Mouse (Mus musculus) limb, embryonic 13.5 days (tissue): ENCODE data around the gene Cenpa. TPM values are rescaled to one million over a fixed set of nuclear protein-coding genes. Genes with fewer than 3 reads are reported as not detected.

Source experiments
- ATAC-seq: fragments of 200-750 bp; cut with Nextera tagmentation; 2 replicates; pipeline ENCODE4 v1.8.0; 2017; ENCODE audit warnings: low read depth, moderate number of reproducible peaks, moderate TSS enrichment; ENCODE audit not compliant: low FRiP score
- H3K27ac ChIP-seq: fragments of 300-500 bp; sonication (generic); 2 replicates; pipeline ENCODE4 v1.5.1; 2015; ENCODE audit warnings: inconsistent platforms, mild to moderate bottlenecking, moderate library complexity
- H3K27me3 ChIP-seq: fragments of 300-500 bp; sonication (generic); 2 replicates; pipeline ENCODE4 v1.6.1; 2015; ENCODE audit warnings: mild to moderate bottlenecking, inconsistent platforms
- H3K36me3 ChIP-seq: fragments of 300-500 bp; sonication (generic); 2 replicates; pipeline ENCODE4 v1.6.1; 2015; ENCODE audit warnings: inconsistent platforms, mild to moderate bottlenecking, moderate library complexity
- H3K4me1 ChIP-seq: fragments of 300-500 bp; sonication (generic); 2 replicates; pipeline ENCODE4 v1.6.1; 2015; ENCODE audit warnings: inconsistent platforms
- H3K4me2 ChIP-seq: fragments of 300-500 bp; sonication (generic); replicated peaks from 2 replicates; pipeline ENCODE4 v1.6.1; 2015; ENCODE audit warnings: inconsistent platforms, mild to moderate bottlenecking, moderate library complexity
- H3K4me3 ChIP-seq: fragments of 300-500 bp; sonication (generic); 2 replicates; pipeline ENCODE4 v1.5.1; 2015; ENCODE audit warnings: moderate library complexity, mild to moderate bottlenecking, inconsistent platforms
- H3K9ac ChIP-seq: fragments of 300-500 bp; sonication (generic); 2 replicates; pipeline ENCODE4 v1.6.1; 2015; ENCODE audit warnings: mild to moderate bottlenecking, inconsistent platforms
- H3K9me3 ChIP-seq: fragments of 300-500 bp; sonication (generic); 2 replicates; pipeline ENCODE4 v1.6.1; 2016; ENCODE audit warnings: inconsistent platforms
- WGBS: fragments of 180-500 bp; shearing (Covaris S2); methylation state at CpG from one replicate; pipeline ENCODE4 v1.1.7; 2015; 5-methylcytosine and 5-hydroxymethylcytosine counted together
- polyA plus RNA-seq: library from polyadenylated mRNA; unstranded; fragments of >200 nt; fragmentation: Nextera tagmentation; extraction: Ambion mirVana; gene quantifications from 2 replicates; pipeline ENCODE4 v1.2.1, GENCODE M21; 2015

The Cenpa gene
- polyA plus RNA-seq, 1 experiment from 2014 or later, result 315 TPM

GRCm38 (mm10) chr5:30649558-30649957 is 17.0 kb upstream of the Cenpa start:
- Histone ChIP-seq H3K4me1 (peaks cover 18% of the 10 kb centered on the region), H3K4me2 (no peak overlapping the region), H3K27ac (no peak overlapping the region), H3K9me3 (no peaks in the 10 kb centered on the region), H3K27me3 (no peaks in the 10 kb centered on the region), H3K9ac (no peak overlapping the region), H3K4me3 (no peak overlapping the region), H3K36me3 (peaks cover 17% of the 10 kb centered on the region)
- no peak for ATAC-seq
- WGBS, result 61% methylated on average over 4 of the region's 4 CpGs

- Histone ChIP-seq H3K36me3 (peaks cover 29% of the 10 kb centered on the region), H3K27me3 (no peaks in the 10 kb centered on the region), H3K9ac (no peak overlapping the region), H3K4me2 (no peak overlapping the region), H3K9me3 (no peaks in the 10 kb centered on the region), H3K27ac (no peak overlapping the region), H3K4me3 (no peak overlapping the region), H3K4me1 (peaks cover 18% of the 10 kb centered on the region)
- no peak for ATAC-seq
- WGBS, result 88% methylated on average over 3 of the region's 3 CpGs
These were observed 15.8 kb upstream of the Cenpa start for GRCm38 (mm10) chr5:30650756-30651155.

GRCm38 (mm10) chr5:30651554-30651953 is 15.0 kb upstream of the Cenpa start:
- no peak overlapping the region for H3K9ac ChIP-seq
- ATAC-seq, result no peak
- H3K27ac ChIP-seq, result no peak overlapping the region
- H3K9me3 ChIP-seq, result no peaks in the 10 kb centered on the region
- peaks cover 18% of the 10 kb centered on the region for H3K4me1 ChIP-seq
- peaks cover 37% of the 10 kb centered on the region for H3K36me3 ChIP-seq
- no peak overlapping the region for H3K4me3 ChIP-seq
- 91% methylated on average over 3 of the region's 3 CpGs for WGBS
- no peaks in the 10 kb centered on the region for H3K27me3 ChIP-seq
- no peak overlapping the region for H3K4me2 ChIP-seq

GRCm38 (mm10) chr5:30653246-30653645 is 13.3 kb upstream of the Cenpa start:
- peaks cover 12% of the 10 kb centered on the region for H3K4me1 ChIP-seq
- no peak overlapping the region for H3K4me3 ChIP-seq
- H3K9me3 ChIP-seq, result no peaks in the 10 kb centered on the region
- H3K36me3 ChIP-seq, result peaks cover 54% of the 10 kb centered on the region
- 83% methylated on average over 6 of the region's 6 CpGs for WGBS
- H3K27me3 ChIP-seq, result no peaks in the 10 kb centered on the region
- no peak overlapping the region for H3K27ac ChIP-seq
- no peak overlapping the region for H3K9ac ChIP-seq
- no peak overlapping the region for H3K4me2 ChIP-seq
- ATAC-seq, result no peak

- Histone ChIP-seq H3K4me1 (no peaks in the 10 kb centered on the region), H3K27me3 (no peaks in the 10 kb centered on the region), H3K9me3 (no peaks in the 10 kb centered on the region), H3K36me3 (peaks cover 57% of the 10 kb centered on the region), H3K4me2 (no peak overlapping the region), H3K27ac (no peak overlapping the region), H3K4me3 (no peak overlapping the region), H3K9ac (no peak overlapping the region)
- 83% methylated on average over 8 of the region's 8 CpGs for WGBS
- no peak for ATAC-seq
These were observed 11.5 kb upstream of the Cenpa start for GRCm38 (mm10) chr5:30655042-30655441.

GRCm38 (mm10) chr5:30655526-30656195 is 10.9 kb upstream of the Cenpa start:
- no peak overlapping the region for H3K4me3 ChIP-seq
- ATAC-seq, result no peak
- peaks cover 57% of the 10 kb centered on the region for H3K36me3 ChIP-seq
- 0 out of 2 replicates have a peak, but pooled peaks cover 3% of the 10 kb centered on the region for H3K9me3 ChIP-seq
- no peaks in the 10 kb centered on the region for H3K4me1 ChIP-seq
- H3K9ac ChIP-seq, result no peak overlapping the region
- WGBS, result 92% methylated on average over 6 of the region's 6 CpGs
- H3K27ac ChIP-seq, result no peak overlapping the region
- H3K4me2 ChIP-seq, result no peak overlapping the region
- no peaks in the 10 kb centered on the region for H3K27me3 ChIP-seq

- no peak for ATAC-seq
- Histone ChIP-seq H3K27me3 (no peaks in the 10 kb centered on the region), H3K9me3 (0 out of 2 replicates have a peak, but pooled peaks cover 7% of the 10 kb centered on the region), H3K9ac (no peak overlapping the region), H3K36me3 (peaks cover 41% of the 10 kb centered on the region), H3K27ac (no peak overlapping the region), H3K4me3 (no peak overlapping the region), H3K4me1 (no peaks in the 10 kb centered on the region), H3K4me2 (no peak overlapping the region)
- WGBS, result 81% methylated on average over 4 of the region's 4 CpGs
These were observed 7.5 kb upstream of the Cenpa start for GRCm38 (mm10) chr5:30659042-30659441.

GRCm38 (mm10) chr5:30660278-30660677 is 6.3 kb upstream of the Cenpa start:
- Histone ChIP-seq H3K36me3 (peaks cover 32% of the 10 kb centered on the region), H3K27me3 (no peaks in the 10 kb centered on the region), H3K27ac (no peak overlapping the region), H3K4me2 (no peak overlapping the region), H3K9ac (no peak overlapping the region), H3K4me3 (no peak overlapping the region), H3K9me3 (0 out of 2 replicates have a peak, but pooled peaks cover 7% of the 10 kb centered on the region), H3K4me1 (no peaks in the 10 kb centered on the region)
- WGBS, result 92% methylated on average over 1 of the region's 1 CpGs
- no peak for ATAC-seq

- H3K9me3 ChIP-seq, result 0 out of 2 replicates have a peak, but pooled peaks cover 7% of the 10 kb centered on the region
- peaks cover 27% of the 10 kb centered on the region for H3K36me3 ChIP-seq
- H3K4me1 ChIP-seq, result no peaks in the 10 kb centered on the region
- H3K4me3 ChIP-seq, result no peak overlapping the region
- H3K9ac ChIP-seq, result no peak overlapping the region
- no peak overlapping the region for H3K27ac ChIP-seq
- WGBS, result 95% methylated on average over 5 of the region's 5 CpGs
- H3K4me2 ChIP-seq, result no peak overlapping the region
- H3K27me3 ChIP-seq, result no peaks in the 10 kb centered on the region
- no peak for ATAC-seq
These were observed 5.8 kb upstream of the Cenpa start for GRCm38 (mm10) chr5:30660813-30661212.

GRCm38 (mm10) chr5:30665360-30665759 is 1.2 kb upstream of the Cenpa start:
- ATAC-seq, result no peak
- Histone ChIP-seq H3K4me3 (no peak overlapping the region), H3K4me1 (peaks cover 28% of the 10 kb centered on the region), H3K4me2 (no peak overlapping the region), H3K27ac (no peak overlapping the region), H3K9me3 (0 out of 2 replicates have a peak, but pooled peaks cover 7% of the 10 kb centered on the region), H3K27me3 (no peaks in the 10 kb centered on the region), H3K36me3 (peaks cover 18% of the 10 kb centered on the region), H3K9ac (no peak overlapping the region)
- whole genome bisulfite sequencing, result 85% methylated on average over 9 of the region's 9 CpGs

- peak overlapping the region; percentile 87 for H3K4me3 ChIP-seq
- 58% methylated on average over 6 of the region's 6 CpGs for WGBS
- H3K4me1 ChIP-seq, result peaks cover 28% of the 10 kb centered on the region
- ATAC-seq, result no peak
- H3K9me3 ChIP-seq, result 0 out of 2 replicates have a peak, but pooled peaks cover 1% of the 10 kb centered on the region
- peak overlapping the region; percentile 83 for H3K4me2 ChIP-seq
- no peaks in the 10 kb centered on the region for H3K27me3 ChIP-seq
- peaks cover 24% of the 10 kb centered on the region for H3K36me3 ChIP-seq
- H3K27ac ChIP-seq, result peak overlapping the region; percentile 85
- peak overlapping the region; percentile 67 for H3K9ac ChIP-seq
These were observed 609 bp upstream of the Cenpa start for GRCm38 (mm10) chr5:30665968-30666367.

GRCm38 (mm10) chr5:30667215-30667614 is 638 bp downstream of the Cenpa start:
- Histone ChIP-seq H3K27me3 (no peaks in the 10 kb centered on the region), H3K4me2 (peak overlapping the region; percentile 83), H3K9ac (peak overlapping the region; percentile 83), H3K4me1 (peaks cover 28% of the 10 kb centered on the region), H3K9me3 (no peaks in the 10 kb centered on the region), H3K4me3 (peak overlapping the region; percentile 87), H3K36me3 (peaks cover 36% of the 10 kb centered on the region), H3K27ac (peak overlapping the region; percentile 69; the same call in 1 of the 2 replicates)
- WGBS, result under 1% methylated on average over 13 of the region's 13 CpGs
- no peak for ATAC-seq

- peak overlapping the region; percentile 83 for H3K4me2 ChIP-seq
- H3K4me1 ChIP-seq, result peaks cover 28% of the 10 kb centered on the region
- no peaks in the 10 kb centered on the region for H3K27me3 ChIP-seq
- H3K9me3 ChIP-seq, result no peaks in the 10 kb centered on the region
- H3K9ac ChIP-seq, result peak overlapping the region; percentile 83
- no peak overlapping the region for H3K27ac ChIP-seq
- H3K4me3 ChIP-seq, result peak overlapping the region; percentile 87
- no peak for ATAC-seq
- H3K36me3 ChIP-seq, result peaks cover 41% of the 10 kb centered on the region
- 3% methylated on average over 3 of the region's 3 CpGs for WGBS
These were observed 1.1 kb downstream of the Cenpa start for GRCm38 (mm10) chr5:30667686-30668085.
